ENCODE assay signal across 12 mouse cellular contexts in the genomic region with DNA sequence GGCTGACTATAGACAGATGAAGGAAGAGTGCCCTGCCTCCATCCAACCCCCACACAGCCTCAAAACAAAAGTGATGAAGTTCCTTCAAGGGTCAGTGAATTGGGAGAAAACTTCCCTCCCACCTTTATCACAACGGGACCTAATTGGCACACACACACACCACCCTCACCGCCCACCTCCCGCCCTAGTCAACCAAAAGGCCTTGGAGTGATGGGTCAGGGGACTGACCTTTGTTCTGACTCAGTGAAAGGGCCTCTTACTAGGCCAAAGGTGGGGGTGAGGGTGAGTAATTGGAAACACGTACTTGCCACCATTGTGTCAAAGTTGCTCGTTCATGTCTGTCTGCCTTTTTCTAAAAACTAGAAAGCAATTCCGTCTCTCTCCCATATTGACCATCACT.
DNase-seq lines count a peak whose midpoint lies in the region; ATAC-seq lines count a peak whose summit lies in the region.
"Had no signal": no experiment of that assay in that cellular context is flagged by ENCODE, and none has a peak within 500 bp of the region (broad histone marks: within the 10 kb centered on the region; RNA-seq: fewer than 3 reads in every experiment).

No protein-coding gene starts in this region.

- no peak overlapping the region for H3K4me2 ChIP-seq in embryonic facial prominence, embryonic 13.5 days
- H3K4me2 ChIP-seq in hindbrain, embryonic 11.5 days (replicated peaks; ENCODE audit: low read depth, low read length), result no peak overlapping the region
- peak overlapping the region; percentile 70 for H3K4me2 ChIP-seq in midbrain, embryonic 14.5 days (ENCODE audit: low read length)

- no peaks in the 10 kb centered on the region for H3K27me3 ChIP-seq in embryonic facial prominence, embryonic 13.5 days
- no peaks in the 10 kb centered on the region for H3K27me3 ChIP-seq in hindbrain, embryonic 11.5 days (ENCODE audit: control insufficient read depth, insufficient read depth, low read length)
- H3K27me3 ChIP-seq in midbrain, embryonic 14.5 days (ENCODE audit: control insufficient read depth, insufficient read depth, low read length), result no peaks in the 10 kb centered on the region

- no peaks in the 10 kb centered on the region for H3K9me3 ChIP-seq in embryonic facial prominence, embryonic 13.5 days
- H3K9me3 ChIP-seq in hindbrain, embryonic 11.5 days (ENCODE audit: control insufficient read depth, low read length), result no peaks in the 10 kb centered on the region
- H3K9me3 ChIP-seq in midbrain, embryonic 14.5 days (ENCODE audit: control insufficient read depth, low read length), result no peaks in the 10 kb centered on the region

- H3K27ac ChIP-seq in embryonic facial prominence, embryonic 13.5 days, result peak overlapping the region; percentile 96
- H3K27ac ChIP-seq in hindbrain, embryonic 11.5 days (ENCODE audit: low read depth, low read length), result peak overlapping the region; percentile 96
- peak overlapping the region; percentile 99 for H3K27ac ChIP-seq in midbrain, embryonic 14.5 days (replicated peaks; ENCODE audit: low read depth, low read length)

- WGBS in embryonic facial prominence, embryonic 13.5 days, result 51% methylated on average over 6 of the region's 6 CpGs
- 16% methylated on average over 6 of the region's 6 CpGs for WGBS in hindbrain, embryonic 11.5 days
- WGBS in midbrain, embryonic 14.5 days, result 20% methylated on average over 6 of the region's 6 CpGs

- H3K36me3 ChIP-seq in embryonic facial prominence, embryonic 13.5 days, result no peaks in the 10 kb centered on the region
- H3K36me3 ChIP-seq in hindbrain, embryonic 11.5 days (ENCODE audit: control insufficient read depth, insufficient read depth, low read length), result no peaks in the 10 kb centered on the region
- H3K36me3 ChIP-seq in midbrain, embryonic 14.5 days (ENCODE audit: control insufficient read depth, insufficient read depth, low read length), result no peaks in the 10 kb centered on the region

- peak; percentile 2 for DNase-seq in ES-CJ7 (ENCODE audit: low read depth, low spot score)
- DNase-seq in hindbrain, embryonic 11.5 days (ENCODE audit: low spot score), result no peak
- no peak for DNase-seq in midbrain, embryonic 14.5 days
- no peak for DNase-seq in kidney, postnatal 36 days
- DNase-seq in heart, postnatal 25 days (ENCODE audit: low spot score), result no peak
- no peak for DNase-seq in cerebellum, adult 8-10 months
- DNase-seq: cerebellum, postnatal 14 days; heart, adult 18-20 months; kidney, postnatal 14 days; liver, postnatal 0 days had no signal

- H3K4me3 ChIP-seq in embryonic facial prominence, embryonic 13.5 days, result no peak overlapping the region
- H3K4me3 ChIP-seq in hindbrain, embryonic 11.5 days (ENCODE audit: low read depth, low read length), result no peak overlapping the region
- H3K4me3 ChIP-seq in midbrain, embryonic 14.5 days (replicated peaks; ENCODE audit: low read depth, low read length), result no peak overlapping the region

- no peak overlapping the region for H3K9ac ChIP-seq in embryonic facial prominence, embryonic 13.5 days
- H3K9ac ChIP-seq in hindbrain, embryonic 11.5 days (ENCODE audit: low read depth, low read length), result no peak overlapping the region
- no peak overlapping the region for H3K9ac ChIP-seq in midbrain, embryonic 14.5 days (replicated peaks; ENCODE audit: low read length)
- H3K9ac ChIP-seq: liver, postnatal 0 days had no signal

- peaks cover 25% of the 10 kb centered on the region for H3K4me1 ChIP-seq in embryonic facial prominence, embryonic 13.5 days
- peaks cover 2% of the 10 kb centered on the region; the same call in 1 of the 2 replicates for H3K4me1 ChIP-seq in hindbrain, embryonic 11.5 days (replicated peaks; ENCODE audit: control insufficient read depth, insufficient read depth, low read length)
- peaks cover 27% of the 10 kb centered on the region for H3K4me1 ChIP-seq in midbrain, embryonic 14.5 days (ENCODE audit: control insufficient read depth, insufficient read depth, low read length)

- intact Hi-C loops in heart, postnatal 25 days (cut with DNase I), result no loop called here

- ATAC-seq in embryonic facial prominence, embryonic 13.5 days (ENCODE audit: insufficient number of reproducible peaks, insufficient read depth, low FRiP score, low TSS enrichment, low read depth), result no peak
- no peak for ATAC-seq in hindbrain, embryonic 11.5 days (ENCODE audit: low FRiP score)
- no peak for ATAC-seq in midbrain, embryonic 14.5 days (ENCODE audit: low FRiP score, low TSS enrichment)
- no peak for ATAC-seq in frontal cortex, adult (ENCODE audit: low TSS enrichment)
- ATAC-seq: liver, postnatal 0 days had no signal
